Mouse (Mus musculus) kidney, postnatal 0 days (tissue): Measurements from ENCODE around the gene Traf3. TPM values are rescaled to one million over a fixed set of nuclear protein-coding genes. Genes with fewer than 3 reads are reported as not detected.

Experiments
- ATAC-seq: fragments of 200-750 bp; cut with Nextera tagmentation; replicated peaks from 2 replicates; pipeline ENCODE4 v1.8.0; 2017; ENCODE audit warnings: low read depth, moderate number of reproducible peaks, moderate TSS enrichment, moderate library complexity; ENCODE audit not compliant: low FRiP score
- DNase-seq: peaks from one replicate; pipeline ENCODE4 v3.0.0-alpha.2; 2016; ENCODE audit warnings: low spot score
- H3K27ac ChIP-seq: fragments of 300-500 bp; sonication (generic); 2 replicates; pipeline ENCODE4 v1.5.1; 2014; ENCODE audit warnings: mild to moderate bottlenecking
- H3K27me3 ChIP-seq: fragments of 300-500 bp; sonication (generic); 2 replicates; pipeline ENCODE4 v1.6.1; 2014; ENCODE audit warnings: low read length, mixed read lengths; ENCODE audit not compliant: insufficient read depth
- H3K36me3 ChIP-seq: fragments of 300-500 bp; sonication (generic); 2 replicates; pipeline ENCODE4 v1.6.1; 2014; ENCODE audit warnings: low read length, mixed read lengths; ENCODE audit not compliant: insufficient read depth
- H3K4me1 ChIP-seq: fragments of 300-500 bp; sonication (generic); replicated peaks from 2 replicates; pipeline ENCODE4 v1.6.1; 2014; ENCODE audit warnings: antibody characterized with exemption, low read length, mixed read lengths; ENCODE audit not compliant: insufficient read depth
- H3K4me2 ChIP-seq: fragments of 300-500 bp; sonication (generic); 2 replicates; pipeline ENCODE4 v1.6.1; 2014; ENCODE audit warnings: mild to moderate bottlenecking, low read length, moderate library complexity, mixed read lengths
- H3K4me3 ChIP-seq: fragments of 300-500 bp; sonication (generic); replicated peaks from 2 replicates; pipeline ENCODE4 v1.5.1; 2014; ENCODE audit warnings: low read depth, low read length
- H3K9ac ChIP-seq: fragments of 300-500 bp; sonication (generic); 2 replicates; pipeline ENCODE4 v1.6.1; 2014; ENCODE audit warnings: low read depth, low read length
- H3K9me3 ChIP-seq: fragments of 300-500 bp; sonication (generic); replicated peaks from 2 replicates; pipeline ENCODE4 v1.6.1; 2016; ENCODE audit warnings: low read length, inconsistent platforms, mixed read lengths
- CTCF ChIP-seq: IDR thresholded peaks from 2 replicates; pipeline ENCODE4 v1.5.1; 2016; ENCODE audit warnings: antibody characterized with exemption, low read depth, mild to moderate bottlenecking, moderate library complexity
- WGBS: fragments of 180-500 bp; shearing (Covaris S2); extraction: QIAGEN DNeasy Blood & Tissue Kit; methylation state at CpG from one replicate; pipeline ENCODE4 v1.1.7; 2014; 5-methylcytosine and 5-hydroxymethylcytosine counted together
- polyA plus RNA-seq: library from polyadenylated mRNA; unstranded; fragments of >200 nt; fragmentation: Nextera tagmentation; extraction: Ambion mirVana; gene quantifications from 2 replicates; pipeline ENCODE4 v1.2.1, GENCODE M21; 2015

Gene Traf3
- polyA plus RNA-seq, 1 experiment from 2014 or later, result 7.3 TPM

DNA sequence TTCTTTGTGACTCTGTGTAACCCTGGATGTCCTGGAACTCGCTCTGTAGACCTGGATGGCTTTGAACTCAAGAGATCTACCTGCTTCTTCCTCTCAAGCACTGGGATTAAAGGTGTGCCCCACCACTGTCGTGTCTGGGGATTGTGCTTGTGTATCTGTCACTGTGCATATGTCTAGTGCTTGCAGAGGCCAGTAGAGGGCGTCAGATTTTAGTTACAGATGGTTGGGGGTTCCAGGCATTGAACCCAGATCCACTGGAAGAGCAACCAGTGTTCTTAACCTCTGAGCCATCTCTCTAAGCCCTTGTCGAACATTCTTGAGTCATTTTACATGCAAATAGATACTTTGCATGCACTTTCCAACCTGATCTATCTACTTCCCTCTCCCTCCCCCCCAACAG lies 12.6 kb downstream of the Traf3 start:
- DNase-seq (no peak), ATAC-seq (no peak)
- Histone ChIP-seq H3K36me3 (no peaks in the 10 kb centered on the region), H3K4me3 (no peak overlapping the region), H3K4me1 (no peaks in the 10 kb centered on the region), H3K4me2 (no peak overlapping the region), H3K27me3 (no peaks in the 10 kb centered on the region), H3K27ac (no peak overlapping the region), H3K9ac (no peak overlapping the region), H3K9me3 (no peaks in the 10 kb centered on the region)
- TF ChIP-seq CTCF, result no peak
- 77% methylated on average over 4 of the region's 4 CpGs for WGBS

DNA sequence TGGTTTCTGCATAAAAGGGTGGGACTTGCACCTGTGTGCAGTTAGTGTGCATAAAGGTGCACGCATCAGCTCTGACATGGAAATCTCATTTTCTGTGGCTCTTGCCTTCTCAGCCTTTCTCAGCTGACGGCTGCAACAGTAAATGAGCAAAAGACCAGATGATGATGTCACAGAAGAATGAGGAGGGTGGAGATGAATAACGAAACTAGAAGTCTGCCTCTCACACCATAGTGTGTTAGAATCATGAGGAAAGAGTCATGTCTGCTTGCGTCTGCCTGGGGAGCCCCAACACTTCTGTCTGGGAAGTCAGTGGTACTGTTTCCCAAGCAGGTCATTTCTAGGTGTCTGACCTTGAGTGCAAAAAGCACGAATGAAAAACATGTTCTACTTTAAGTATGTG lies 15.7 kb downstream of the Traf3 start:
- ATAC-seq (no peak), DNase-seq (no peak)
- Histone ChIP-seq H3K9ac (no peak overlapping the region), H3K4me1 (no peaks in the 10 kb centered on the region), H3K9me3 (no peaks in the 10 kb centered on the region), H3K4me3 (no peak overlapping the region), H3K27me3 (no peaks in the 10 kb centered on the region), H3K4me2 (no peak overlapping the region), H3K36me3 (no peaks in the 10 kb centered on the region), H3K27ac (no peak overlapping the region)
- WGBS, result 79% methylated on average over 5 of the region's 5 CpGs
- no peak for TF ChIP-seq CTCF

DNA sequence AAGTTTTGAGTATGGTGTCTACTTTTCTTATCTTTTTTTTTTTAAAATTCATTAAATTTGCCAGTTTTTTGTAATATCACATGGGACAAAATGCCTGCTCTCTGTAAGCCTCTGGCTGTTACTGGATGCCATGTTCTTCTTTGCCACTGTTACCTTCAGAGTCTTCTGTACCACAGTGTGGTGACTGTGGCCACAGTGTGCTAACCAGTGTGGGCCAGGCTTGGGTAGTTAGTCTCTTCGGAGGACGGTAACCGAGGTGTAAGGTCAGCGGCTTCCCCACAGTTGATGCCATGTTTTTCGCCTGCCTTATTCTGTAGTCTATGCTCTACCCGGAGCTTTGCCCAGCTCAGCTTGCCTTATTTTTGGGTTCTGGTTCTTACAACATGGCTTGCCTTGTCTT lies 16.2 kb downstream of the Traf3 start:
- H3K4me2 ChIP-seq, result no peak overlapping the region
- no peak for DNase-seq
- no peak overlapping the region for H3K27ac ChIP-seq
- no peaks in the 10 kb centered on the region for H3K4me1 ChIP-seq
- ATAC-seq, result no peak
- H3K9me3 ChIP-seq, result no peaks in the 10 kb centered on the region
- H3K4me3 ChIP-seq, result no peak overlapping the region
- H3K9ac ChIP-seq, result no peak overlapping the region
- no peak for TF ChIP-seq CTCF
- 93% methylated on average over 6 of the region's 6 CpGs for WGBS
- no peaks in the 10 kb centered on the region for H3K36me3 ChIP-seq
- H3K27me3 ChIP-seq, result no peaks in the 10 kb centered on the region

DNA sequence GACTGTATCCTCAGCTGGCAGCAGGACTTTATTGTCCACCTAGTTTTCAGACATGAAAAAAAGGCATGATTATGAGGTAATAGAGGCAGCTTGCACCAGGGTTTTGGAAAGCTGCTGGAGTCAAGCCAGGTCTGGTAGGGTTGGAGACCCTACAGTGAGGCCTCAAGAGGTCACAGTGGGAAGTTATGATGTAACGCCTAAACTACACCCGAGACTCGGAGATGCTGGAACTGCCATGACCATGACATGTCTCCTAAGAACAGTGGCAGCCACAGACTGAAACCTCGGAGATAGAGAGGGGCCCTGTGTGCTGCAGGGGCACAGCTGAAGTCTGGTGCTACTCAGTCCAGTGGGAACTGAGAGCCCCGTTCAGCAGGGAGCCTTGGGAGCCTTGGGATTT lies 18.3 kb downstream of the Traf3 start, which contains the start of gene 4930595D18Rik:
TSS of gene 4930595D18Rik (minus strand) at position 16 of the 400 bp plus-strand sequence.
- WGBS, result 70% methylated on average over 5 of the region's 5 CpGs
- no peak for ATAC-seq
- Histone ChIP-seq H3K27ac (no peak within 1 kb of the TSS), H3K4me2 (no peak within 1 kb of the TSS), H3K9ac (no peak within 1 kb of the TSS), H3K9me3 (no peaks in the 10 kb centered on the region), H3K36me3 (no peaks in the 10 kb centered on the region), H3K27me3 (no peaks in the 10 kb centered on the region), H3K4me1 (no peaks in the 10 kb centered on the region), H3K4me3 (no peak within 1 kb of the TSS)
- DNase-seq, result no peak
- TF ChIP-seq CTCF, result no peak

DNA sequence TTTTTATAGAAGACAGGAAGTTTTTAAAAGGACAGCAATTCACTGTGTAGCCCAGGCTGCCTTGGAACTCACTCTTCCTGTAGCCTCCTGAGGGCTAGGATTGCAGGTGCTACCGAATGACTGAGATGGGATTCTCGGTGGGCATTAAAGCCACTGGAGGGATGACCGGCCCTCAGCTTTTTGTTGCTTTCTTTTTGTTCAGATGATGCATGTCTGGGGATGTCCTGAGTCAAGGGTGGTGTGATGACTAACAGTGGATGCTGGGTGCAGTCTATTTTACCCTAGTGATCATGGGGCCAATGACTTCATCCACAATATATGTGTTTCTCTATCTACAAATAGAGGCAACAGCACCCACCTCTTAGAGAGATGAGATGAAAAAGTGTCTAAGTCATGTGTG lies 20.8 kb downstream of the Traf3 start:
- Histone ChIP-seq H3K27me3 (no peaks in the 10 kb centered on the region), H3K4me1 (0 out of 2 replicates have a peak, but pooled peaks cover 9% of the 10 kb centered on the region)
- WGBS, result 75% methylated on average over 3 of the region's 3 CpGs

DNA sequence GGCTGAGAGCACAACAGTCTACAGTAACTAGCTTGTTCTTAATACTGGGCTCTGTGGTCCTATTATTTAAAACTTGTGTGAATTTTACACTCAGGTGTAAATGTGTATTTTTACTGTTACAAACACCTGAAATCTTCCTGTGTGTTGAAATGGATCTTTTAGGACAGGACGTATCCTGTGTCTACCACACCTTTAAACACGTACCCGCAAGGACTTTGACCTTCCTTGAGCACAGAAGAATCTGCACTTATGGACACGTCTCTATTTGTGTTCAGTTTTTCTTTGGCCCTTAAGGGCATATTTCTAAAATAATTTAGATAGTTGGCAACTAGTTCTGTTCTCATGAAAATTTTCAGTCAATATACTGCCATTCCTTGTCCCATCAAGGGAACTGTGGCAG lies 22.1 kb downstream of the Traf3 start:
- ATAC-seq (no peak), DNase-seq (no peak)
- TF ChIP-seq CTCF, result no peak
- H3K4me2 ChIP-seq, result no peak overlapping the region
- H3K9me3 ChIP-seq, result no peaks in the 10 kb centered on the region
- no peaks in the 10 kb centered on the region for H3K27me3 ChIP-seq
- 0 out of 2 replicates have a peak, but pooled peaks cover 9% of the 10 kb centered on the region for H3K4me1 ChIP-seq
- no peak overlapping the region for H3K27ac ChIP-seq
- 89% methylated on average over 4 of the region's 4 CpGs for WGBS
- no peak overlapping the region for H3K4me3 ChIP-seq
- H3K36me3 ChIP-seq, result no peaks in the 10 kb centered on the region
- H3K9ac ChIP-seq, result no peak overlapping the region

More for the DNA sequence above, 20.8 kb downstream of the Traf3 start:
- ATAC-seq (no peak), DNase-seq (no peak)
- H3K27ac ChIP-seq, result no peak overlapping the region
- no peak overlapping the region for H3K4me3 ChIP-seq
- H3K9ac ChIP-seq, result no peak overlapping the region
- no peak for TF ChIP-seq CTCF
- H3K9me3 ChIP-seq, result no peaks in the 10 kb centered on the region
- H3K4me2 ChIP-seq, result no peak overlapping the region
- no peaks in the 10 kb centered on the region for H3K36me3 ChIP-seq

DNA sequence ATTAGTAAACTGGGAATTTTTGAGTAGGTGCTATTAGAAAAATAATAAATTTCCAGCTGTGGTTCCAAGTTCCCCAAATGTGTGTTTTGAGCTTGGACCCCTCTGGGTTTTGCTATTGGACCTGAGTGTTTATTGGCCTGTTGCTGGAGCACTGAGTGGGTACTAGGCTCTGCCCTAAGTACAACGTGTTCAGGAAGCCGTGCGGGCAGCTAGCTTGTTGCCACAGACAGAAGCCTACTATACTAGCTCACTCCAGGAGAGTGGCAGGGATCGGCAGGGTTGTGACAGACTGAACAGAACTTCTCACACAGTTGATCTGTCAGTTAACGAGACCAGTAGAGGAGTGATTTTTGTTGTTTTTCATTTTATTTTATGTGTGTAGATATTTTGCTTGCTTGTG lies 24.2 kb downstream of the Traf3 start:
- Histone ChIP-seq H3K27me3 (no peaks in the 10 kb centered on the region), H3K4me1 (0 out of 2 replicates have a peak, but pooled peaks cover 9% of the 10 kb centered on the region), H3K4me3 (no peak overlapping the region), H3K4me2 (no peak overlapping the region), H3K27ac (no peak overlapping the region), H3K9me3 (no peaks in the 10 kb centered on the region), H3K36me3 (no peaks in the 10 kb centered on the region), H3K9ac (no peak overlapping the region)
- ATAC-seq, result no peak
- 84% methylated on average over 5 of the region's 5 CpGs for WGBS
- DNase-seq, result no peak
- TF ChIP-seq CTCF, result no peak
